Mouse (Mus musculus): ENCODE measurements at regions not wholly inside any gene's neighbourhood (a gene's known extent, or its start where the extent isn't known, plus 50 kb on each side); places are given as distances from the start of the nearest gene placed in this dataset.
"Not testable (repeated sequence)": the region's sequence is repeated elsewhere in the genome, so short reads cannot be mapped to it uniquely, and the experiment has no call there.

GRCm38 (mm10) chr8:8919040-8919439, 228.7 kb upstream of the Arglu1 start:
- no peak for DNase-seq

GRCm38 (mm10) chr8:8907478-8908165, 217.3 kb upstream of the Arglu1 start:
- peak in 1 of 2 experiments; percentile 13 for DNase-seq

GRCm38 (mm10) chr8:8892996-8893395, 202.7 kb upstream of the Arglu1 start:
- DNase-seq = no peak

- no peak for DNase-seq
These were observed 187.0 kb upstream of the Arglu1 start for GRCm38 (mm10) chr8:8877286-8877685.

GRCm38 (mm10) chr8:8876879-8877278, 186.6 kb upstream of the Arglu1 start:
- no peak for DNase-seq

- DNase-seq = no peak
These were observed 186.1 kb upstream of the Arglu1 start for GRCm38 (mm10) chr8:8876469-8876868.

- DNase-seq = no peak
These were observed 181.6 kb upstream of the Arglu1 start for GRCm38 (mm10) chr8:8871938-8872337.

- DNase-seq = no peak
These were observed 180.7 kb upstream of the Arglu1 start for GRCm38 (mm10) chr8:8871039-8871438.

- DNase-seq = no peak
These were observed 180.2 kb upstream of the Arglu1 start for GRCm38 (mm10) chr8:8870487-8870886.

- DNase-seq = no peak
These were observed 179.0 kb upstream of the Arglu1 start for GRCm38 (mm10) chr8:8869338-8869737.

GRCm38 (mm10) chr8:8867924-8868323, 177.6 kb upstream of the Arglu1 start:
- DNase-seq = no peak

- DNase-seq = no peak
These were observed 176.9 kb upstream of the Arglu1 start for GRCm38 (mm10) chr8:8867126-8867777.

GRCm38 (mm10) chr8:8862767-8863166, 172.4 kb upstream of the Arglu1 start:
- no peak for DNase-seq

GRCm38 (mm10) chr8:8861331-8861940, 171.1 kb upstream of the Arglu1 start:
- no peak for DNase-seq

GRCm38 (mm10) chr8:8858636-8859035, 168.3 kb upstream of the Arglu1 start:
- peak in 1 of 2 experiments; percentile 14 for DNase-seq

- DNase-seq = no peak
These were observed 162.5 kb upstream of the Arglu1 start for GRCm38 (mm10) chr8:8852656-8853366.

- no peak for DNase-seq
These were observed 160.9 kb upstream of the Arglu1 start for GRCm38 (mm10) chr8:8851271-8851670.

- DNase-seq = no peak
These were observed 160.4 kb upstream of the Arglu1 start for GRCm38 (mm10) chr8:8850766-8851165.

GRCm38 (mm10) chr8:8847579-8847978, 157.3 kb upstream of the Arglu1 start:
- DNase-seq = no peak

GRCm38 (mm10) chr8:8842326-8842725, 152.0 kb upstream of the Arglu1 start:
- DNase-seq = no peak

GRCm38 (mm10) chr8:8836166-8836565, 145.8 kb upstream of the Arglu1 start:
- DNase-seq = not testable (repeated sequence)

- DNase-seq = no peak
These were observed 141.0 kb upstream of the Arglu1 start for GRCm38 (mm10) chr8:8831306-8831705.

GRCm38 (mm10) chr8:8829230-8829629, 138.9 kb upstream of the Arglu1 start:
- no peak for DNase-seq

Measured in cerebellum, postnatal 25 days (tissue).